Mouse (Mus musculus) heart, postnatal 0 days (tissue): ENCODE data around the gene Tll2. TPM values are rescaled to one million over a fixed set of nuclear protein-coding genes. Genes with fewer than 3 reads are reported as not detected.
A peak's percentile ranks its signal among the peaks of the same experiment; 100 is the strongest.

Source experiments
- ATAC-seq: fragments of 200-750 bp; cut with Nextera tagmentation; 2 replicates; pipeline ENCODE4 v1.8.0; 2017; ENCODE audit warnings: low read depth, moderate number of reproducible peaks, moderate library complexity; ENCODE audit not compliant: insufficient read depth
- DNase-seq: peaks from one replicate; pipeline ENCODE4 v3.0.0-alpha.2; 2016; ENCODE audit warnings: low spot score
- H3K27ac ChIP-seq: fragments of 300-500 bp; sonication (generic); 2 replicates; pipeline ENCODE4 v1.5.1; 2014; ENCODE audit warnings: low read depth, mild to moderate bottlenecking
- H3K27me3 ChIP-seq: fragments of 300-500 bp; sonication (generic); 2 replicates; pipeline ENCODE4 v1.6.1; 2014; ENCODE audit warnings: low read length, mixed read lengths; ENCODE audit not compliant: control insufficient read depth, insufficient read depth
- H3K36me3 ChIP-seq: fragments of 300-500 bp; sonication (generic); replicated peaks from 2 replicates; pipeline ENCODE4 v1.6.1; 2014; ENCODE audit warnings: low read length, mixed read lengths; ENCODE audit not compliant: control insufficient read depth, insufficient read depth
- H3K4me1 ChIP-seq: fragments of 300-500 bp; sonication (generic); 2 replicates; pipeline ENCODE4 v1.6.1; 2014; ENCODE audit warnings: antibody characterized with exemption; ENCODE audit not compliant: control insufficient read depth, insufficient read depth
- H3K4me2 ChIP-seq: fragments of 300-500 bp; sonication (generic); 2 replicates; pipeline ENCODE4 v1.6.1; 2014; ENCODE audit warnings: low read depth, mild to moderate bottlenecking, low read length, moderate library complexity
- H3K4me3 ChIP-seq: fragments of 300-500 bp; sonication (generic); 2 replicates; pipeline ENCODE4 v1.5.1; 2014; ENCODE audit warnings: low read depth, low read length
- H3K9ac ChIP-seq: fragments of 300-500 bp; sonication (generic); replicated peaks from 2 replicates; pipeline ENCODE4 v1.6.1; 2014; ENCODE audit warnings: low read depth, low read length, mixed read lengths
- H3K9me3 ChIP-seq: fragments of 300-500 bp; sonication (generic); replicated peaks from 2 replicates; pipeline ENCODE4 v1.6.1; 2016; ENCODE audit warnings: low read length; ENCODE audit not compliant: control insufficient read depth
- CTCF ChIP-seq: IDR thresholded peaks from 2 replicates; pipeline ENCODE4 v1.5.1; 2016; ENCODE audit warnings: antibody characterized with exemption, control low read depth, low read depth
- EP300 ChIP-seq: IDR thresholded peaks from 2 replicates; pipeline ENCODE4 v1.6.1; 2016; ENCODE audit warnings: antibody characterized with exemption, low read depth
- WGBS: fragments of 180-500 bp; shearing (Covaris S2); extraction: QIAGEN DNeasy Blood & Tissue Kit; methylation state at CpG from one replicate; pipeline ENCODE4 v1.1.7; 2014; 5-methylcytosine and 5-hydroxymethylcytosine counted together
- polyA plus RNA-seq: library from polyadenylated mRNA; unstranded; fragments of >200 nt; fragmentation: Nextera tagmentation; extraction: Ambion mirVana; gene quantifications from 2 replicates; pipeline ENCODE4 v1.2.1, GENCODE M21; 2015
- total RNA-seq: library from RNA; depleted of rRNA; stranded (reverse); fragments of >200 nt; gene quantifications from 2 replicates; pipeline ENCODE4 v1.2.3, GENCODE M21; 2014; ENCODE audit warnings: low replicate concordance

Gene Tll2
- total and polyA plus RNA-seq, 2 experiments from 2014 or later = 0.15 TPM

DNA sequence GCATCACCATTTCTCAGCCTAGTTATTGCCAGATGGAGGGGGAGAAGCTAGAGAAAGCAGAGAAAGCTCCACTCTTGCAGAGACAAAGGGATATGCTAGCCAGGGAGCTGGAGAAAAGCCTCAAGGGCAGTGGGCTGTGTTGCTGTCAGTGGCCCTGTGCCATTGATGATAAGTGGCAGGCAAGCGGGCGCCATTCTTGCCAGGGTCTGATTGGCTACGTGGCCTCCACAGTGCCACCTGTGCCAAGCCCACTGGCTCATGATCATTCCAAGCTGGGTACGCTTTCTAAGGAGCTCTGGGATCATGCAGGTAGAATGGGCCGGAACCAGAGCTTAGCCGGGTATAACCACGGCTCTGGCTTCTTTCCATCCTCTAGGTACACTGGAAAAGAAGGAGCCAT, 105.8 kb downstream of the Tll2 start:
- WGBS = 89% methylated on average over 7 of the region's 7 CpGs
- no peak for TF ChIP-seq CTCF
- TF ChIP-seq EP300 = no peak
- no peak overlapping the region for H3K27ac ChIP-seq
- H3K4me3 ChIP-seq = no peak overlapping the region
- DNase-seq = no peak
- H3K27me3 ChIP-seq = no peaks in the 10 kb centered on the region
- no peaks in the 10 kb centered on the region for H3K36me3 ChIP-seq
- H3K4me2 ChIP-seq = no peak overlapping the region
- no peaks in the 10 kb centered on the region for H3K4me1 ChIP-seq
- no peak overlapping the region for H3K9ac ChIP-seq
- H3K9me3 ChIP-seq = no peaks in the 10 kb centered on the region
- no peak for ATAC-seq

DNA sequence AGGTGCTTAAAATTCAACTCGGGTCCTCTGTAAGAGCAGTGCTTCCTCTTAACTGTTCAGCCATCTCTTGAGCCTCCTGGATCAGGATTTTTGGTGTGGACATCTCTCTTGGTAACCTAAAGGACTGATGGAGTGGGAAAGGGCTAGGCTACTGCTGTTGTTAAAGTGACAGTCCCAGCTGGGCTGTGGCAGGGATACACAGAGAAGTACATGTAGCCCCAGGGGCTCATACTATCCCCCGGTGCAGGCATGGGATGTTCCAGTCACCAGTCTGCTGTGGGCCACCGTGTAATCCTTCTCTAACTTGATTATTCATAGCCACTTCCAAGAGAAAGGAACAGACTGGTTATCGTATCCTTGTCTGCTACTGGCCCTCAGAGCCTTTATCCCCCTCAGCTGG, 109.6 kb downstream of the Tll2 start:
- Histone ChIP-seq H3K27me3 (no peaks in the 10 kb centered on the region), H3K4me2 (no peak overlapping the region), H3K36me3 (no peaks in the 10 kb centered on the region), H3K4me1 (no peaks in the 10 kb centered on the region), H3K9ac (no peak overlapping the region), H3K27ac (no peak overlapping the region), H3K4me3 (no peak overlapping the region), H3K9me3 (no peaks in the 10 kb centered on the region)
- ATAC-seq = no peak
- no peak for DNase-seq
- WGBS = 48% methylated on average over 4 of the region's 4 CpGs
- no peak for TF ChIP-seq EP300
- TF ChIP-seq CTCF = no peak

DNA sequence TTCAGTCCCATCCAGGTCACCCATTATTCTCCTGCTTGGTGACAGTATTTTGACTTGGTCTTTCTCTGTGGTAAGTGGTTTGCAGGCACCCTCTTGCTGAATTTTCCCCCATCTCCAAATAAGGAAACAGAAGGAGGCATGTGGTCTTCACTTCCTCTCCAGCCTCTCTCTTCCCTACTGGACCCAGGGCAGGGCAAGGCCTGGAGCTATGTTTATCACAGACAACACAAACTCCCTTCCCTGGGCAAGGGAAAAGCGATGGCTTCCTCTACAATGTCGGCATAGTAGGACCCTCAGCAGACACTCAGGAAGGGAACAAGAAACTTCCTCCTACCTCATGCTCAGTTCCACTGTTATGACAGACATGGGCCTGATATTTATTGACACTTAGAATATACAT, 114.7 kb downstream of the Tll2 start:
- H3K27ac ChIP-seq = no peak overlapping the region
- H3K4me1 ChIP-seq = no peaks in the 10 kb centered on the region
- no peak overlapping the region for H3K4me2 ChIP-seq
- no peak for DNase-seq
- H3K36me3 ChIP-seq = no peaks in the 10 kb centered on the region
- peaks cover 16% of the 10 kb centered on the region; the same call in 1 of the 2 replicates for H3K27me3 ChIP-seq
- 42% methylated on average over 2 of the region's 2 CpGs for WGBS
- no peak overlapping the region for H3K9ac ChIP-seq
- TF ChIP-seq EP300 = no peak
- no peak for TF ChIP-seq CTCF
- no peaks in the 10 kb centered on the region for H3K9me3 ChIP-seq
- H3K4me3 ChIP-seq = no peak overlapping the region
- ATAC-seq = no peak

DNA sequence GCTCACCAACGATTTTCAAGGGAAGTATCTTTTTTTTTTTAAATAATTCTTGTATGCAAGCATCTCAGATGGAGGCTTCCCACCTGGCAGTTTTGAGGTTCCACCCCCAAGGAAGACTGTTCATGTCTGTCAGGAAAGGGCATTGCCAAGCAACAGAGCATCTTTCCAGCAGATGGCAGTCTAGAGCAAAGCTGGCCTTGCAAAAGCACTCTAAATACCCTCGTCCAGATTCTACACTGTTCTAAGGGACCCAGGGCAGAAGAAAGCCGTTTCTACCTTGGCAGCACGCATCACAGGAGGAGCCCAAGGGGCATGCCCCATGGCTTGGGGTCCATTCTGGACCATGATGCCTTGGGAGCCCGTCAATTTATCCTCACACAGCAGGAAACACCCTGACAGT, 116.8 kb downstream of the Tll2 start:
- no peak overlapping the region for H3K4me3 ChIP-seq
- H3K27ac ChIP-seq = no peak overlapping the region
- TF ChIP-seq CTCF (peak; percentile 80), EP300 (no peak)
- DNase-seq = peak; percentile 19
- H3K27me3 ChIP-seq = peaks cover 16% of the 10 kb centered on the region; the same call in 1 of the 2 replicates
- ATAC-seq = no peak
- H3K4me1 ChIP-seq = no peaks in the 10 kb centered on the region
- WGBS = 9% methylated on average over 5 of the region's 5 CpGs
- no peaks in the 10 kb centered on the region for H3K36me3 ChIP-seq
- no peak overlapping the region for H3K4me2 ChIP-seq
- H3K9ac ChIP-seq = no peak overlapping the region
- no peaks in the 10 kb centered on the region for H3K9me3 ChIP-seq

DNA sequence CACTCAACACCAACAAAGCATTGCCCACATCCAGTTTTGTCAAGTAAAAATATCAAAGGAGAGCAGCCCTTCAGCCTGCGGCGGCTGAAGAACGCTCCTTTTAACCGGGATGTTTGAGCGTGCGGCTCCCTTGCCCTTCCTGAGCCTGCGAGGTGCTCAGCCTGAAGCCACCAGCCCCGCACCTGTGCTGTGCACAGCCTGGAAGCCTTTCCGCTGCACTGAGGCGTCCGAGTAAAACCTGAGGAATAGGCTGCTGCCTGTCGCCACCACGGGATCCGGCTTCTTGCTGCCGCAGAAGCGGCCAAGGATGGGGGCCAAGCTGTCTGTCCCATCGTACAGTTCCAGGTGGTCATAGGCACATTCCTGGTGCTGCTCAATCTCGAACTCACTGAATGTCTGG, 118.1 kb downstream of the Tll2 start:
- 35% methylated on average over 18 of the region's 18 CpGs for WGBS
- DNase-seq (no peak), ATAC-seq (no peak)
- Histone ChIP-seq H3K4me2 (peak overlapping the region; percentile 25; the same call in 1 of the 2 replicates), H3K4me1 (no peaks in the 10 kb centered on the region), H3K27me3 (peaks cover 16% of the 10 kb centered on the region; the same call in 1 of the 2 replicates), H3K27ac (no peak overlapping the region), H3K36me3 (no peaks in the 10 kb centered on the region), H3K9ac (no peak overlapping the region), H3K9me3 (no peaks in the 10 kb centered on the region), H3K4me3 (no peak overlapping the region)
- TF ChIP-seq EP300 (no peak), CTCF (no peak)

DNA sequence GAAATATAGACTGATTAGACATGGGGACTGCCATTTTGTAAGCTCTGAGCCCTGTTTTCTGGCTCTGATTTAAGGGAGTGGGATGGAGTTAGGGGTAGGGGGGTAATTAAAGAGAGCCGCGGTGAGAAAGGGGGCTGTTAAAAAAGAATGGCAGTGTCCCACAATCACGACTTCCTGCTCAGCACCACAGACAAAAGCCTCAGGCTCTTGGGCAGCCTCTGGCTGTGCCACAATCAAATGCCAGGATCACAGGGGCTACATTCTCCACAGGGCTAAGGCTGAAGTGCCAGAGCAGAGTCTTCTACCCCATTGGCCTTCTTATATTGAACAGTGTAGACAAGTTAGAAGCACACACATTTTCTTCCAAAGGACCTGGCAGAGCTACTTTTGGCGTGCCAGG, 118.7 kb downstream of the Tll2 start:
- no peak overlapping the region for H3K4me3 ChIP-seq
- peaks cover 16% of the 10 kb centered on the region; the same call in 1 of the 2 replicates for H3K27me3 ChIP-seq
- no peaks in the 10 kb centered on the region for H3K9me3 ChIP-seq
- no peak overlapping the region for H3K4me2 ChIP-seq
- TF ChIP-seq CTCF = no peak
- no peak for TF ChIP-seq EP300
- H3K36me3 ChIP-seq = no peaks in the 10 kb centered on the region
- 51% methylated on average over 4 of the region's 4 CpGs for WGBS
- ATAC-seq (no peak), DNase-seq (no peak)
- H3K9ac ChIP-seq = no peak overlapping the region
- H3K4me1 ChIP-seq = no peaks in the 10 kb centered on the region
- no peak overlapping the region for H3K27ac ChIP-seq
